Mouse (Mus musculus): Measurements from ENCODE around the gene H1foo. TPM values are rescaled to one million over a fixed set of nuclear protein-coding genes. Genes with fewer than 3 reads are reported as not detected.

H1foo gene
- not detected for polyA plus RNA-seq (2017; shearing (Covaris generic))

GRCm38 (mm10) chr6:115944638-115945037 is at the start of gene H1foo:
TSS of gene H1foo (plus strand) at chr6:115944938.

DNA sequence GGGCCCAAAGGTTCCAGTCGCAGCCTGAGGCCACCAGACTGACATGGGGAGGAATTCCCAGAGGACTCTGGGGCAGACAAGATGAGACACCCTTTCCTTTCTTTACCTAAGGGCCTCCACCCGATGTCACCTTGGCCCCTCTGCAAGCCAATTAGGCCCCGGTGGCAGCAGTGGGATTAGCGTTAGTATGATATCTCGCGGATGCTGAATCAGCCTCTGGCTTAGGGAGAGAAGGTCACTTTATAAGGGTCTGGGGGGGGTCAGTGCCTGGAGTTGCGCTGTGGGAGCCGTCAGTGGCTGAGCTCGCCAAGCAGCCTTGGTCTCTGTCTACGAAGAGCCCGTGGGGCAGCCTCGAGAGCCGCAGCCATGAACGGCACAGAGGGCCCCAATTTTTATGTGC is 13.1 kb upstream of the H1foo start, which contains the start of gene Rho:
TSS of gene Rho (plus strand) at position 110 of the 400 bp plus-strand sequence.

GRCm38 (mm10) chr6:115994877-115995520 is 50.3 kb downstream of the H1foo start, which contains the start of gene Plxnd1:
TSS of gene Plxnd1 (minus strand) at chr6:115995005.

Other genes with a start within 250 kb of the H1foo start
- 0.43 TPM for gene Tmem40, start 182.5 kb upstream of the H1foo start, polyA plus RNA-seq (2017; shearing (Covaris generic))
- gene Cand2, start 170.4 kb upstream of the H1foo start, polyA plus RNA-seq (2017; shearing (Covaris generic)) = 8.2 TPM
- gene Rpl32, start 136.2 kb upstream of the H1foo start, polyA plus RNA-seq (2017; shearing (Covaris generic)) = 3,481 TPM
- 0.51 TPM for gene Efcab12, start 106.5 kb upstream of the H1foo start, polyA plus RNA-seq (2017; shearing (Covaris generic))
- gene Mbd4, start 91.6 kb upstream of the H1foo start, polyA plus RNA-seq (2017; shearing (Covaris generic)) = 13.0 TPM
- gene Ift122, start 91.5 kb upstream of the H1foo start, polyA plus RNA-seq (2017; shearing (Covaris generic)) = 4.6 TPM
- gene Rho, start 13.2 kb upstream of the H1foo start, polyA plus RNA-seq (2017; shearing (Covaris generic)) = not detected
- 4.1 TPM for gene Plxnd1, start 50.1 kb downstream of the H1foo start, polyA plus RNA-seq (2017; shearing (Covaris generic))
- gene Tmcc1, start 248.5 kb downstream of the H1foo start, polyA plus RNA-seq (2017; shearing (Covaris generic)) = 10.6 TPM

Data from activated CD4-positive, CD25-positive, alpha-beta regulatory T cell, adult 9 weeks (primary cell).